Mouse (Mus musculus) liver, embryonic 14.5 days (tissue): Measurements from ENCODE around the gene Acad9.

Experiments
- CTCF ChIP-seq: IDR thresholded peaks from 2 replicates; pipeline ENCODE4 v1.5.1; 2016; ENCODE audit warnings: antibody characterized with exemption, low read depth, control low read depth
- EP300 ChIP-seq: IDR thresholded peaks from 2 replicates; pipeline ENCODE4 v1.6.1; 2016; ENCODE audit warnings: antibody characterized with exemption, low read depth

DNA sequence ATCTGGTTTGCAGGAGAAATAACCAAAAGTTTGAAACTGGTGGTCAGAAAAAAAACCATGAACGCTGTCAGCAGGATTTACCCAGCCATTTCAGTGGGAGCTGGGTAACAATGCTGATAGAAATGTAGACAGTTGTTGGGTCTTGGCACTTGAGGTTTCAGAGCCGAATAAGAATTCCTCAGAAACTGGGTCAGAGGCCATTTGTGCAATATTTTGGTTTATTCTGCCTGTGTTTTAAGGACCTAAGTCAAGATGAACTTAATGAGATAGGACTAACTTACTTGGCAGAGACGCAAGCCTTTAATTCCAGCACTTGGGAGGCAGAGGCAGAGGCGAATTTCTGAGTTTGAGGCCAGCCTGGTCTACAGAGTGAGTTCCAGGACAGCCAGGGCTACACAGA, 20.7 kb upstream of the Acad9 start:
- TF ChIP-seq CTCF (no peak), EP300 (no peak)
